Mouse (Mus musculus): ENCODE results near the gene Magi1. TPM values are rescaled to one million over a fixed set of nuclear protein-coding genes. Genes with fewer than 3 reads are reported as not detected.
"Not testable (repeated sequence)": the region's sequence is repeated elsewhere in the genome, so short reads cannot be mapped to it uniquely, and the experiment has no call there.

Gene Magi1
- polyA plus RNA-seq, 1 experiment from 2014 or later = 25.4 TPM

DNA sequence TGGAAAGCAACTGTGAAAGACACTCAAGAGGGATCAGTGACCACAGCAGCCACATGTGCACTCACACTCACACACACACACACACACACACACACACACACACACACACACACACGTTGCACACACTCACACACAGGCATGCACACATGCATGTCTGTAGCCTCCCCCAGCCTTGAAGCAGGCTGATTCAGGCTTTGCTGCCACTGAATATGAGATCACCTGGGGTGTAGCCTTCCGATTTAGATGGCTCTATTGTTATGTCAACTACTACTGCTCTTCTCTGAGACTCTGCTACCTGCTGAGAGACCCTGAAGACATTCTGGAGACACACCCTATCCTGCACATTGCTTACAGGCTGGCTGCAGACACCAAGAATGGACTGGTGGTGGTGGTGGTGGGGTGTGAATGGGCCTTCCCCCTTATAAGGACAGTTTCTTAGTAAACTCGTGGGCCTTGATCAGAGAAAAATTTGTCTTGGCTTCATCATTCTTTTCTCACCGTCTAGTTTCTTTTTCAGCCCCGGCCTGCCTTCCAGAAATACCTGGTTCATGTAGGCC lies 653.9 kb downstream of the Magi1 start:
- H3K27me3 ChIP-seq (replicated peaks); H3K4me2 ChIP-seq (replicated peaks); H3K27ac ChIP-seq; H3K9ac ChIP-seq; ATAC-seq (ENCODE audit: low FRiP score, low read depth); H3K36me3 ChIP-seq; H3K4me3 ChIP-seq; H3K9me3 ChIP-seq; H3K4me1 ChIP-seq: not testable (repeated sequence)
- WGBS = 69% methylated on average over 5 of the region's 5 CpGs

DNA sequence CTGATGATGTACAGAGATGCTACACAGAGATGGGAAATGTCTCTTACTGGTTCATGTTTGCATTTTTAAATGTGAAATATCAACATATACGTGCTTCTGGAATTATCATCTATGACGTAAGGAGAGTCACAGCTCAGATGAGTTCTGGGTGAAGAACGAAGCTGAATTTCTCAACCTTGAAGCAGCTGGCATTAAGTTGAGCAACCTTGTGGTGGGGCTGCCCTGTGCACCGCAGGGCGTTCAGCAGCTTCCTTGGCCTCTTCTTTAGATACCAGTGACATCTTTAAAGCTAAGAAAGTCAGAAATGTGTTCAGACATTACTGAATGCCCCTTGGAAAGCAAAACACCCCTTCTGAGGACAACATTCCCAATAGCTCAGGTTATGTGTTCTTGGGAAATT lies 656.5 kb downstream of the Magi1 start:
- ATAC-seq (ENCODE audit: low FRiP score, low read depth) = no peak
- Histone ChIP-seq H3K27ac (no peak overlapping the region), H3K4me2 (replicated peaks) (no peak overlapping the region), H3K4me3 (no peak overlapping the region), H3K9ac (no peak overlapping the region), H3K36me3 (no peaks in the 10 kb centered on the region), H3K9me3 (no peaks in the 10 kb centered on the region), H3K4me1 (peaks cover 6% of the 10 kb centered on the region; the same call in 1 of the 2 replicates), H3K27me3 (replicated peaks) (no peaks in the 10 kb centered on the region)
- WGBS = 91% methylated on average over 5 of the region's 5 CpGs

Other genes with a start within 250 kb of the Magi1 start
- 8.1 and 8.7 TPM in 2 replicates for gene Slc25a26, start 216.4 kb upstream of the Magi1 start, polyA plus RNA-seq (2016; fragmentation: Nextera tagmentation; extraction: Ambion mirVana)

All from neural tube, embryonic 12.5 days (tissue).